Mouse (Mus musculus): Measurements from ENCODE around the gene Atp5s. TPM values are rescaled to one million over a fixed set of nuclear protein-coding genes. Genes with fewer than 3 reads are reported as not detected.

The Atp5s gene
- total and polyA plus RNA-seq, 2 experiments from 2014 or later, result 19.8 to 39.1 TPM

DNA sequence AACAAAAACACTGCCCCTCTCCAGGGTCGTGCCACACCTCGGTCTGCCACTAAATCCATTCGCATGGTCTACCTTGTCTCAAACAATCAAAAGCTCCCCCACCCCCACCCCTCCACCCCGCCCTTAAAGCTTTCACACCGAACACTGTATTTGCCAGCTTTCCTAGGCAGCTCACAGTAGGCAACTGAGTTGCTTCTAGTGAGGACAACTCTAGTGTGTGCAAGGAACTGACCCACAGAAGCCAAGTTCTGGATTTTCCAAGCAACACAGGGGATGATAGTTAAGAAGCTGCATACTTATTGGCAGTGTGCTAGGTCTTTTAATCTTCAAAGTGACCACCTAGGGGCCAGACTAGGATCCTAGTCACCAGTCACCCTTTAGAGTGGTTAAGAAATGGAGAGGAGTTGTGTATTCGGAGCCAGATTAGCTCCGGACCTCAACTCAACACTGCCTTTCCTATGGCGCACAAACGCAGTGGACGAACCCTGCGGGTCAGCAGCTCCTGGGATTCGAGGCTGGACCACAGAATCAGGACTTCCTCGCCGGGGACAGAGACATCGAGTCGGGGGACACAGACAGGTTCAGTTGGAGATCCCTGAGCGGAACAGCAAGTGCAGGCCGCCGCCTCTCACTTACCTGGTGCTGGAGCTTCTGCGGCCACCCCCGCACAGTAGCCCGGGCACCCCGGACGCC is 586 bp upstream of the Atp5s start:
- peak; percentile 2; the same call in 1 of the 2 replicates for ATAC-seq (ENCODE audit: low FRiP score)
- peak overlapping the region; percentile 86 for H3K4me2 ChIP-seq (ENCODE audit: low read depth, low read length, poor library complexity, severe bottlenecking)
- H3K27ac ChIP-seq (ENCODE audit: low read depth, low read length), result 0 out of 2 replicates have a peak overlapping the region, but pooled peaks have one; percentile 68
- peak overlapping the region; percentile 69 for H3K4me3 ChIP-seq (ENCODE audit: low read depth, low read length)
- peak; percentile 5 for DNase-seq (ENCODE audit: low spot score)
- peak overlapping the region; percentile 73 for H3K9ac ChIP-seq (replicated peaks; ENCODE audit: low read length, poor library complexity, severe bottlenecking)
- H3K9me3 ChIP-seq (ENCODE audit: low read length), result no peaks in the 10 kb centered on the region
- WGBS, result 3% methylated on average over 24 of the region's 24 CpGs
- H3K36me3 ChIP-seq (ENCODE audit: insufficient read depth, low read length), result no peaks in the 10 kb centered on the region; the same call in 1 of the 2 replicates
- H3K27me3 ChIP-seq (ENCODE audit: insufficient read depth, low read length), result no peaks in the 10 kb centered on the region
- TF ChIP-seq CTCF (IDR thresholded peaks at IDR 0.05), result no peak
- H3K4me1 ChIP-seq (ENCODE audit: insufficient read depth, low read length), result peaks cover 6% of the 10 kb centered on the region; the same call in 1 of the 2 replicates

DNA sequence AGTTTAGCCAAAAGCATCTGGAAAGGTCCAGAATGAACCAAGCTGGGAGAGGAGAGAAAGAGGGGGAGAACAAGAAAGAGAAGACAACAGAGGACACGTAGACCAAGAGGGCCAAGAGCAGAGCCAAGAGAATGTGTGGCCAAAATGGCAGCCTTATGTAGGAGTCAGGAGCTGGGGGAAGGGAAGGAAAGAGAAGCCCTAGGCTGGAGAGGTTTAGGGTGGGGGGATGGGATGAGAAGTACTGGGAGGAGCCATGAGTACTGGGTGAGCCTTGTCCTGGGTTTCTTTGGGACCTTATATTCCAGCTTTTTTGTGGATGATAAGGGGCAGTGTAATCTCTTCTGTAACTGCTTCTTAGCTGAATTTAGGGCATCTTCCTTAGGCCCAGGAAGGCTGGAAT is 4.5 kb downstream of the Atp5s start:
- no peak overlapping the region for H3K9ac ChIP-seq (replicated peaks; ENCODE audit: low read length, poor library complexity, severe bottlenecking)
- H3K36me3 ChIP-seq (ENCODE audit: insufficient read depth, low read length), result no peaks in the 10 kb centered on the region
- no peak overlapping the region for H3K27ac ChIP-seq (ENCODE audit: low read depth, low read length)
- DNase-seq (ENCODE audit: low spot score) (no peak), ATAC-seq (ENCODE audit: low FRiP score) (no peak)
- WGBS, result 100% methylated on average over 1 of the region's 1 CpGs
- H3K4me1 ChIP-seq (ENCODE audit: insufficient read depth, low read length), result no peaks in the 10 kb centered on the region
- H3K9me3 ChIP-seq (ENCODE audit: low read length), result no peaks in the 10 kb centered on the region
- no peak for TF ChIP-seq CTCF (IDR thresholded peaks at IDR 0.05)
- no peaks in the 10 kb centered on the region for H3K27me3 ChIP-seq (ENCODE audit: insufficient read depth, low read length)
- H3K4me3 ChIP-seq (ENCODE audit: low read depth, low read length), result no peak overlapping the region
- H3K4me2 ChIP-seq (ENCODE audit: low read depth, low read length, poor library complexity, severe bottlenecking), result no peak overlapping the region

DNA sequence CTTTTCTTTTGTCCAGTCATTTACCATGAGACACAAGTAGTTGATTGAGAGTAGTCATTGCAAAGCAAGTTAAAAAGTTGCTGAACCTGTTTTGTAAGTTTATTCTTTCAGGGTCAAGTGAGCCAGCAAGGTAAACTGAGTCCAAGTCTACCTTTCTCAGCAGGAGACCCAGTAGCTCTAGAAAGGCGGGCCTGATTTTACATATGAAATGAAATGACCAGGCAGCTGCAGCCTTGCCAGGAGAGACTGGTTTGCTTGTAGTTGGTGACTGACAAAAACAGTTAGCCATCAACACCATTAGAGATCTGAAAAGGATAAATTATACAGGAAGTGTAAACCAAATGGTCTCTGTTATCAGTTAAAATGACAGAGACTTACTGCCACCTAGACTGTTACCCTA is 5.6 kb downstream of the Atp5s start:
- Histone ChIP-seq H3K27me3 (ENCODE audit: insufficient read depth, low read length) (no peaks in the 10 kb centered on the region), H3K36me3 (ENCODE audit: insufficient read depth, low read length) (no peaks in the 10 kb centered on the region), H3K27ac (ENCODE audit: low read depth, low read length) (no peak overlapping the region), H3K4me1 (ENCODE audit: insufficient read depth, low read length) (no peaks in the 10 kb centered on the region), H3K9me3 (ENCODE audit: low read length) (no peaks in the 10 kb centered on the region), H3K4me3 (ENCODE audit: low read depth, low read length) (no peak overlapping the region), H3K4me2 (ENCODE audit: low read depth, low read length, poor library complexity, severe bottlenecking) (no peak overlapping the region), H3K9ac (replicated peaks; ENCODE audit: low read length, poor library complexity, severe bottlenecking) (no peak overlapping the region)
- ATAC-seq (ENCODE audit: low FRiP score) (no peak), DNase-seq (ENCODE audit: low spot score) (no peak)
- 78% methylated on average over 1 of the region's 1 CpGs for WGBS
- no peak for TF ChIP-seq CTCF (IDR thresholded peaks at IDR 0.05)

DNA sequence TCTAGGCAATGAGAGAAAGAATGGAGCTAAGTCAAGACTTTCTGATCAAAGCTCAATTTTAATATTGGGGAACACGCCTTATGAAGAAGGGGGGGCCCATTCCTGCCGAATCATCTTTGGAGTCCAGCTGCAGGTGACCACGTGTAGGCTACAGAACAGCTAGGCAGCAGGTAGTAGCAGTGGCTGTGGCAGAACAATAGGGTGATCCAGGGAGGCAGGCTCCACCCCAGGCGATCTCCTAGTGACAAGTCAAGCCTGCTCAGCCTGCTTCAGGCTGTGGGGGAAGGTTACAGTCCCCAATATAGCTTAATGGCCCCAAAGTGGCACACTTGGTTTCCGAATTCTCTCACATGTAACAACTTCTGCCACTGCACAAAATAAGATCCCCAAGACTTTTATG is 7.5 kb downstream of the Atp5s start:
- 46% methylated on average over 5 of the region's 5 CpGs for WGBS

DNA sequence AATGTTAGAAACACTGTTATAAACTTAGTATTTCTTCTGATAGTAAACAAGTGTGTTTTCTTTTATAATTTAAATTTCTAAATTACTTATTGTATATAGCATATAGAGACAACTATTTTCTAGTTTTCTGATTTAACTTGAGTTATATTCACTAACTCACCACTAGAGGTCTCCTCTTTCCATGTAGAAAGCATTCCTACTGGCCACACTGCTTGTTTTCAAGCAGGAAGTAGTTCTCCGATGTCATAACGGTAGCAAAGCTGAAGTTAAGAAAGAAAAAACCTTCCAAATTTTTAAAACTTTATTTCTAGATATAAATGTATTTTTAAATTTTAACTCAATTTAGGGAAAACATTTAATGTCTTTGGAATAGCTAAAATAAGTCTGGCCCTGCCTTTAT is 8.8 kb downstream of the Atp5s start:
- Histone ChIP-seq H3K4me3 (ENCODE audit: low read depth, low read length) (no peak overlapping the region), H3K27ac (ENCODE audit: low read depth, low read length) (no peak overlapping the region), H3K27me3 (ENCODE audit: insufficient read depth, low read length) (no peaks in the 10 kb centered on the region), H3K36me3 (ENCODE audit: insufficient read depth, low read length) (no peaks in the 10 kb centered on the region), H3K4me1 (ENCODE audit: insufficient read depth, low read length) (no peaks in the 10 kb centered on the region), H3K4me2 (ENCODE audit: low read depth, low read length, poor library complexity, severe bottlenecking) (no peak overlapping the region), H3K9ac (replicated peaks; ENCODE audit: low read length, poor library complexity, severe bottlenecking) (no peak overlapping the region), H3K9me3 (ENCODE audit: low read length) (no peaks in the 10 kb centered on the region)
- WGBS, result 3% methylated on average over 2 of the region's 2 CpGs
- TF ChIP-seq CTCF (IDR thresholded peaks at IDR 0.05), result peak; percentile 84
- peak; percentile 78 for DNase-seq (ENCODE audit: low spot score)
- ATAC-seq (ENCODE audit: low FRiP score), result no peak

More for the DNA sequence above, 7.5 kb downstream of the Atp5s start:
- ATAC-seq (ENCODE audit: low FRiP score) (no peak), DNase-seq (ENCODE audit: low spot score) (no peak)
- H3K27me3 ChIP-seq (ENCODE audit: insufficient read depth, low read length), result no peaks in the 10 kb centered on the region
- H3K27ac ChIP-seq (ENCODE audit: low read depth, low read length), result no peak overlapping the region
- H3K4me2 ChIP-seq (ENCODE audit: low read depth, low read length, poor library complexity, severe bottlenecking), result no peak overlapping the region
- TF ChIP-seq CTCF (IDR thresholded peaks at IDR 0.05), result no peak
- H3K36me3 ChIP-seq (ENCODE audit: insufficient read depth, low read length), result no peaks in the 10 kb centered on the region
- no peaks in the 10 kb centered on the region for H3K9me3 ChIP-seq (ENCODE audit: low read length)
- H3K4me3 ChIP-seq (ENCODE audit: low read depth, low read length), result no peak overlapping the region
- no peaks in the 10 kb centered on the region for H3K4me1 ChIP-seq (ENCODE audit: insufficient read depth, low read length)
- no peak overlapping the region for H3K9ac ChIP-seq (replicated peaks; ENCODE audit: low read length, poor library complexity, severe bottlenecking)

DNA sequence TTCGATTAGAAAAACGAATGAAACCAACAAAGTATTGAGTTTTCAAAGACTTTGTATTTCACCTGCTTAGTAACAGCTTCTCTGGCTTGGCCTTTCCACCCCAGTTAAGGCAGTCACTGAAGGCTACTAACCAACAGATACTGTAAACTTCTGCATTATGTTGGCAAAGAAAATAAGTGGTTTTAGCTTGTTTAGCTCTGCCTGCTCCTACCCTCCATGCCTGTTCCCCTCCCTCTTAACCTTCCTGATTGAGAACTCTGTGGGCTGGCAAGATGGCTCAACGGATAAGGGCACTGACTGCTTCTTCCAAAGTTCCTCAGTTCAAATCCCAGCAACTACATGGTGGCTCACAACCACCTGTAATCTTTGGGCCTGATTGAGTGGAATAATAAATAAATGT is 9.2 kb downstream of the Atp5s start:
- Histone ChIP-seq H3K27me3 (ENCODE audit: insufficient read depth, low read length) (no peaks in the 10 kb centered on the region), H3K4me3 (ENCODE audit: low read depth, low read length) (no peak overlapping the region), H3K4me2 (ENCODE audit: low read depth, low read length, poor library complexity, severe bottlenecking) (no peak overlapping the region), H3K9ac (replicated peaks; ENCODE audit: low read length, poor library complexity, severe bottlenecking) (no peak overlapping the region), H3K4me1 (ENCODE audit: insufficient read depth, low read length) (no peaks in the 10 kb centered on the region), H3K36me3 (ENCODE audit: insufficient read depth, low read length) (no peaks in the 10 kb centered on the region), H3K9me3 (ENCODE audit: low read length) (no peaks in the 10 kb centered on the region), H3K27ac (ENCODE audit: low read depth, low read length) (no peak overlapping the region)
- no peak for ATAC-seq (ENCODE audit: low FRiP score)
- no peak for TF ChIP-seq CTCF (IDR thresholded peaks at IDR 0.05)
- WGBS, result 80% methylated on average over 3 of the region's 3 CpGs
- DNase-seq (ENCODE audit: low spot score), result no peak

Data from midbrain, postnatal 0 days (tissue).